Comparison of ENCODE assay signal across 12 mouse cellular contexts in the genomic region with DNA sequence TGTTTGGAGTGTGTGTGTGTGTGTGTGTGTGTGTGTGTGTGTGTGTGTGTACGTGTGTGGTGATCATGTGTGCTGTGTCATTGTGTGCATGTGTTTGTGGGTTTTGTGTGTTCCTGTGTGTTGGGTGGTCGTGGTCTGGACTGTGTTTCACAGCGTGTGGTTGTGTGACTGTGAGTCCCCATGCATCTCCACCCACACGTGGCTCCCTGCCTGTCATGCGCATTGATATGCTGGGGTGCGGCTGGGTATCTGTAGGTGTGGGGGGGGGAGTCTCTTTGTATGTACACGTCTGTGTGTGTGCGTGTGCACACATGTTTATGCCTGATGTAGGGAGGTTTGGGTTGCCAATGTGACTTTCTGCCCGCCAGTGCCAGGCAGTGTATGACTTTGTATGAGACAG. TPM values are rescaled to one million over a fixed set of nuclear protein-coding genes. Genes with fewer than 3 reads are reported as not detected.
A peak's percentile ranks its signal among the peaks of the same experiment; 100 is the strongest.
DNase-seq lines count a peak whose midpoint lies in the region; ATAC-seq lines count a peak whose summit lies in the region.
"Had no signal": no experiment of that assay in that cellular context is flagged by ENCODE, and none has a peak within 500 bp of the region (broad histone marks: within the 10 kb centered on the region; RNA-seq: fewer than 3 reads in every experiment).

No protein-coding gene starts in this region.

- DNase-seq in heart, adult 11 months, result peak; percentile 94
- no peak for DNase-seq in heart, postnatal 10 days
- no peak for DNase-seq in midbrain, embryonic 14.5 days
- no peak for DNase-seq in midbrain, embryonic 11.5 days (ENCODE audit: low spot score, missing footprints)
- no peak for DNase-seq in forebrain, embryonic 14.5 days (ENCODE audit: low spot score)
- DNase-seq in c-Kit-positive CD71-positive TER-119-positive erythroid progenitor cells, embryonic 14.5 days (ENCODE audit: low spot score), result no peak
- no peak for DNase-seq in MN1 (ENCODE audit: low spot score)
- DNase-seq: heart, postnatal 14 days; kidney, adult 8-10 months; thymus, postnatal 25 days had no signal

- ATAC-seq in midbrain, embryonic 14.5 days (ENCODE audit: low FRiP score, low TSS enrichment), result no peak
- ATAC-seq in midbrain, embryonic 11.5 days (ENCODE audit: low FRiP score), result no peak
- ATAC-seq in forebrain, embryonic 14.5 days, result no peak
- ATAC-seq in neural tube, embryonic 14.5 days (ENCODE audit: low read depth), result no peak

- no peak overlapping the region for H3K4me3 ChIP-seq in midbrain, embryonic 14.5 days (replicated peaks; ENCODE audit: low read depth, low read length)
- no peak overlapping the region for H3K4me3 ChIP-seq in midbrain, embryonic 11.5 days (ENCODE audit: low read depth, low read length)
- H3K4me3 ChIP-seq in forebrain, embryonic 14.5 days (ENCODE audit: low read depth, low read length), result no peak overlapping the region; the same call in 1 of the 2 replicates
- no peak overlapping the region for H3K4me3 ChIP-seq in neural tube, embryonic 14.5 days (ENCODE audit: low read depth, low read length)
- H3K4me3 ChIP-seq: liver, embryonic 15.5 days had no signal

- H3K9ac ChIP-seq in midbrain, embryonic 14.5 days (replicated peaks; ENCODE audit: low read length), result no peak overlapping the region
- no peak overlapping the region for H3K9ac ChIP-seq in midbrain, embryonic 11.5 days (ENCODE audit: low read length)
- H3K9ac ChIP-seq in forebrain, embryonic 14.5 days (ENCODE audit: low read length), result peak overlapping the region; percentile 56
- no peak overlapping the region for H3K9ac ChIP-seq in neural tube, embryonic 14.5 days (replicated peaks; ENCODE audit: low read depth, low read length)
- H3K9ac ChIP-seq: liver, embryonic 15.5 days had no signal

- H3K27ac ChIP-seq in midbrain, embryonic 14.5 days (replicated peaks; ENCODE audit: low read depth, low read length), result peak overlapping the region; percentile 76; the same call in 1 of the 2 replicates
- H3K27ac ChIP-seq in midbrain, embryonic 11.5 days (ENCODE audit: low read depth, low read length), result no peak overlapping the region
- peak overlapping the region; percentile 95 for H3K27ac ChIP-seq in forebrain, embryonic 14.5 days (ENCODE audit: low read depth, low read length)
- H3K27ac ChIP-seq in neural tube, embryonic 14.5 days (ENCODE audit: low read depth, low read length), result peak overlapping the region; percentile 71
- H3K27ac ChIP-seq: liver, embryonic 15.5 days had no signal

- 89% methylated on average over 9 of the region's 9 CpGs for WGBS in midbrain, embryonic 14.5 days
- 80% methylated on average over 9 of the region's 9 CpGs for WGBS in midbrain, embryonic 11.5 days
- WGBS in forebrain, embryonic 14.5 days, result 71% methylated on average over 9 of the region's 9 CpGs
- 87% methylated on average over 9 of the region's 9 CpGs for WGBS in neural tube, embryonic 14.5 days

- no peaks in the 10 kb centered on the region for H3K9me3 ChIP-seq in midbrain, embryonic 14.5 days (ENCODE audit: control insufficient read depth, low read length)
- H3K9me3 ChIP-seq in midbrain, embryonic 11.5 days (ENCODE audit: control insufficient read depth, low read length), result no peaks in the 10 kb centered on the region
- no peaks in the 10 kb centered on the region for H3K9me3 ChIP-seq in forebrain, embryonic 14.5 days (replicated peaks; ENCODE audit: control insufficient read depth, low read length)
- no peaks in the 10 kb centered on the region for H3K9me3 ChIP-seq in neural tube, embryonic 14.5 days (ENCODE audit: control insufficient read depth, low read length)
- H3K9me3 ChIP-seq: liver, embryonic 15.5 days had no signal

- intact Hi-C loops in heart, postnatal 10 days (cut with DNase I), result no loop called here

- no peak overlapping the region for H3K4me2 ChIP-seq in midbrain, embryonic 14.5 days (ENCODE audit: low read length)
- H3K4me2 ChIP-seq in midbrain, embryonic 11.5 days, result no peak overlapping the region
- peak overlapping the region; percentile 38 for H3K4me2 ChIP-seq in forebrain, embryonic 14.5 days (ENCODE audit: low read length)
- H3K4me2 ChIP-seq in neural tube, embryonic 14.5 days (ENCODE audit: low read depth, low read length), result no peak overlapping the region
- H3K4me2 ChIP-seq: liver, embryonic 15.5 days had no signal

- H3K36me3 ChIP-seq in midbrain, embryonic 14.5 days (ENCODE audit: control insufficient read depth, insufficient read depth, low read length), result 0 out of 2 replicates have a peak, but pooled peaks cover 3% of the 10 kb centered on the region
- no peaks in the 10 kb centered on the region for H3K36me3 ChIP-seq in midbrain, embryonic 11.5 days (ENCODE audit: control insufficient read depth, insufficient read depth, low read length)
- H3K36me3 ChIP-seq in forebrain, embryonic 14.5 days (ENCODE audit: control insufficient read depth, insufficient read depth, low read length), result peaks cover 11% of the 10 kb centered on the region; the same call in 1 of the 2 replicates
- no peaks in the 10 kb centered on the region for H3K36me3 ChIP-seq in neural tube, embryonic 14.5 days (ENCODE audit: control insufficient read depth, insufficient read depth, low read length)
- H3K36me3 ChIP-seq: liver, embryonic 15.5 days had no signal

- peaks cover 84% of the 10 kb centered on the region for H3K27me3 ChIP-seq in midbrain, embryonic 14.5 days (ENCODE audit: control insufficient read depth, insufficient read depth, low read length)
- H3K27me3 ChIP-seq in midbrain, embryonic 11.5 days (ENCODE audit: control insufficient read depth, insufficient read depth, low read length), result peaks cover 90% of the 10 kb centered on the region
- H3K27me3 ChIP-seq in forebrain, embryonic 14.5 days (replicated peaks; ENCODE audit: control insufficient read depth, insufficient read depth, low read length), result peaks cover 31% of the 10 kb centered on the region; the same call in 1 of the 2 replicates
- H3K27me3 ChIP-seq in neural tube, embryonic 14.5 days (ENCODE audit: control insufficient read depth, insufficient read depth, low read length), result peaks cover 40% of the 10 kb centered on the region

- H3K4me1 ChIP-seq in midbrain, embryonic 14.5 days (ENCODE audit: control insufficient read depth, insufficient read depth, low read length), result peaks cover 5% of the 10 kb centered on the region; the same call in 1 of the 2 replicates
- no peaks in the 10 kb centered on the region for H3K4me1 ChIP-seq in midbrain, embryonic 11.5 days (ENCODE audit: control insufficient read depth, insufficient read depth, low read length)
- H3K4me1 ChIP-seq in forebrain, embryonic 14.5 days (ENCODE audit: control insufficient read depth, insufficient read depth, low read length), result peaks cover 62% of the 10 kb centered on the region
- H3K4me1 ChIP-seq in neural tube, embryonic 14.5 days (ENCODE audit: control insufficient read depth, insufficient read depth, low read length), result peaks cover 12% of the 10 kb centered on the region; the same call in 1 of the 2 replicates

RNA-seq across cellular contexts. Expression of a gene that starts 7.0 kb away (rescaled TPM):
- total RNA-seq in heart, postnatal 10 days (2021), result 100 to 1,000 TPM; 256 to 266 TPM
- polyA plus RNA-seq in midbrain, embryonic 14.5 days (2014; fragmentation: Nextera tagmentation; extraction: Ambion mirVana), result 45.9 and 49.8 TPM in 2 replicates
- polyA plus RNA-seq in midbrain, embryonic 11.5 days (2014; fragmentation: Nextera tagmentation; extraction: Ambion mirVana), result 2.2 and 2.5 TPM in 2 replicates
- 237 and 318 TPM in 2 replicates for polyA plus RNA-seq in forebrain, embryonic 14.5 days (2014; fragmentation: Nextera tagmentation; extraction: Ambion mirVana)
- 68.2 and 91.5 TPM in 2 replicates for polyA plus RNA-seq in neural tube, embryonic 14.5 days (2014; fragmentation: Nextera tagmentation; extraction: Ambion mirVana)

RNA-seq across cellular contexts. Expression of a gene that starts 29.5 kb away (rescaled TPM):
- 1 to 10 TPM; 3.1 to 3.8 TPM for total RNA-seq in heart, postnatal 10 days (2021)
- 9.9 and 12.7 TPM in 2 replicates for polyA plus RNA-seq in midbrain, embryonic 14.5 days (2014; fragmentation: Nextera tagmentation; extraction: Ambion mirVana)
- polyA plus RNA-seq in midbrain, embryonic 11.5 days (2014; fragmentation: Nextera tagmentation; extraction: Ambion mirVana), result 3.9 and 4.6 TPM in 2 replicates
- polyA plus RNA-seq in forebrain, embryonic 14.5 days (2014; fragmentation: Nextera tagmentation; extraction: Ambion mirVana), result 8.6 and 9.4 TPM in 2 replicates
- 12.3 and 16.9 TPM in 2 replicates for polyA plus RNA-seq in neural tube, embryonic 14.5 days (2014; fragmentation: Nextera tagmentation; extraction: Ambion mirVana)

RNA-seq across cellular contexts. Expression of a gene that starts 38.2 kb away (rescaled TPM):
- 10 to 100 TPM; 23.7 to 25.0 TPM for total RNA-seq in heart, postnatal 10 days (2021)
- 32.7 and 35.8 TPM in 2 replicates for polyA plus RNA-seq in midbrain, embryonic 14.5 days (2014; fragmentation: Nextera tagmentation; extraction: Ambion mirVana)
- polyA plus RNA-seq in midbrain, embryonic 11.5 days (2014; fragmentation: Nextera tagmentation; extraction: Ambion mirVana), result 37.3 and 37.8 TPM in 2 replicates
- 35.2 and 41.3 TPM in 2 replicates for polyA plus RNA-seq in forebrain, embryonic 14.5 days (2014; fragmentation: Nextera tagmentation; extraction: Ambion mirVana)
- polyA plus RNA-seq in neural tube, embryonic 14.5 days (2014; fragmentation: Nextera tagmentation; extraction: Ambion mirVana), result 33.1 and 39.8 TPM in 2 replicates

RNA-seq across cellular contexts. Expression of a gene that starts 47.3 kb away (rescaled TPM):
- 10 to 100 TPM; 77.8 to 88.5 TPM for total RNA-seq in heart, postnatal 10 days (2021)
- 83.4 and 84.3 TPM in 2 replicates for polyA plus RNA-seq in midbrain, embryonic 14.5 days (2014; fragmentation: Nextera tagmentation; extraction: Ambion mirVana)
- 87.7 and 100 TPM in 2 replicates for polyA plus RNA-seq in midbrain, embryonic 11.5 days (2014; fragmentation: Nextera tagmentation; extraction: Ambion mirVana)
- 87.3 and 88.1 TPM in 2 replicates for polyA plus RNA-seq in forebrain, embryonic 14.5 days (2014; fragmentation: Nextera tagmentation; extraction: Ambion mirVana)
- polyA plus RNA-seq in neural tube, embryonic 14.5 days (2014; fragmentation: Nextera tagmentation; extraction: Ambion mirVana), result 69.4 and 78.1 TPM in 2 replicates

RNA-seq across cellular contexts. Expression of a gene that starts 53.6 kb away (rescaled TPM):
- total RNA-seq in heart, postnatal 10 days (2021), result 100 to 1,000 TPM; 275 to 333 TPM
- 434 and 525 TPM in 2 replicates for polyA plus RNA-seq in midbrain, embryonic 14.5 days (2014; fragmentation: Nextera tagmentation; extraction: Ambion mirVana)
- polyA plus RNA-seq in midbrain, embryonic 11.5 days (2014; fragmentation: Nextera tagmentation; extraction: Ambion mirVana), result 708 and 747 TPM in 2 replicates
- polyA plus RNA-seq in forebrain, embryonic 14.5 days (2014; fragmentation: Nextera tagmentation; extraction: Ambion mirVana), result 514 and 606 TPM in 2 replicates
- polyA plus RNA-seq in neural tube, embryonic 14.5 days (2014; fragmentation: Nextera tagmentation; extraction: Ambion mirVana), result 615 and 623 TPM in 2 replicates

Comparison
In these comparisons a context has a peak if more than half of its experiments do, and no peak if none do; other contexts are left out.
1. RNA of a gene that starts 7.0 kb away (polyA plus RNA-seq): 237 to 318 TPM in forebrain, embryonic 14.5 days, 68.2 to 91.5 TPM in neural tube, embryonic 14.5 days and 45.9 to 49.8 TPM in midbrain, embryonic 14.5 days; 2.2 to 2.5 TPM in midbrain, embryonic 11.5 days; every median in the first group is over 10 times any median in the second.